Mouse (Mus musculus): ENCODE measurements around the gene Edn3. TPM values are rescaled to one million over a fixed set of nuclear protein-coding genes. Genes with fewer than 3 reads are reported as not detected.

Edn3 gene
- polyA plus RNA-seq, 1 experiment from 2014 or later: 13.0 TPM

- Histone ChIP-seq H3K9ac (ENCODE audit: low read length) (no peak overlapping the region), H3K4me1 (replicated peaks; ENCODE audit: control insufficient read depth, insufficient read depth) (no peaks in the 10 kb centered on the region), H3K4me2 (replicated peaks; ENCODE audit: low read depth) (no peak overlapping the region), H3K36me3 (ENCODE audit: control insufficient read depth, insufficient read depth, low read length) (no peaks in the 10 kb centered on the region), H3K9me3 (ENCODE audit: control insufficient read depth, low read length) (no peaks in the 10 kb centered on the region), H3K4me3 (ENCODE audit: low read depth, low read length) (no peak overlapping the region), H3K27ac (replicated peaks) (no peak overlapping the region), H3K27me3 (ENCODE audit: control insufficient read depth, insufficient read depth, low read length) (no peaks in the 10 kb centered on the region)
- no peak for TF ChIP-seq EP300 (optimal IDR thresholded peaks at IDR 0.05)
- no peak for TF ChIP-seq CTCF (IDR thresholded peaks at IDR 0.05; ENCODE audit: low read depth)
- no peak for DNase-seq (ENCODE audit: low spot score)
- 84% methylated on average over 3 of the region's 3 CpGs for WGBS
- ATAC-seq (ENCODE audit: low FRiP score, low TSS enrichment): no peak
Measured at GRCm38 (mm10) chr2:174820286-174820685, 59.9 kb downstream of the Edn3 start.

GRCm38 (mm10) chr2:174827829-174828228 lies 67.4 kb downstream of the Edn3 start:
- Histone ChIP-seq H3K36me3 (ENCODE audit: control insufficient read depth, insufficient read depth, low read length) (no peaks in the 10 kb centered on the region), H3K27ac (replicated peaks) (no peak overlapping the region), H3K4me1 (replicated peaks; ENCODE audit: control insufficient read depth, insufficient read depth) (no peaks in the 10 kb centered on the region), H3K4me2 (replicated peaks; ENCODE audit: low read depth) (no peak overlapping the region), H3K9ac (ENCODE audit: low read length) (no peak overlapping the region), H3K4me3 (ENCODE audit: low read depth, low read length) (no peak overlapping the region), H3K9me3 (ENCODE audit: control insufficient read depth, low read length) (no peaks in the 10 kb centered on the region), H3K27me3 (ENCODE audit: control insufficient read depth, insufficient read depth, low read length) (no peaks in the 10 kb centered on the region)
- DNase-seq (ENCODE audit: low spot score): no peak
- no peak for ATAC-seq (ENCODE audit: low FRiP score, low TSS enrichment)
- WGBS: 82% methylated on average over 4 of the region's 4 CpGs
- TF ChIP-seq EP300 (optimal IDR thresholded peaks at IDR 0.05) (no peak), CTCF (IDR thresholded peaks at IDR 0.05; ENCODE audit: low read depth) (no peak)

- no peak for ATAC-seq (ENCODE audit: low FRiP score, low TSS enrichment)
- H3K27ac ChIP-seq (replicated peaks): no peak overlapping the region
- 35% methylated on average over 5 of the region's 5 CpGs for WGBS
Measured at GRCm38 (mm10) chr2:174833608-174834007, 73.2 kb downstream of the Edn3 start.

More at GRCm38 (mm10) chr2:174833608-174834007, 73.2 kb downstream of the Edn3 start:
- no peak overlapping the region for H3K4me3 ChIP-seq (ENCODE audit: low read depth, low read length)
- TF ChIP-seq CTCF (IDR thresholded peaks at IDR 0.05; ENCODE audit: low read depth): no peak
- no peak for TF ChIP-seq EP300 (optimal IDR thresholded peaks at IDR 0.05)
- H3K9ac ChIP-seq (ENCODE audit: low read length): no peak overlapping the region
- no peak for DNase-seq (ENCODE audit: low spot score)
- H3K27me3 ChIP-seq (ENCODE audit: control insufficient read depth, insufficient read depth, low read length): no peaks in the 10 kb centered on the region
- H3K4me2 ChIP-seq (replicated peaks; ENCODE audit: low read depth): no peak overlapping the region
- H3K9me3 ChIP-seq (ENCODE audit: control insufficient read depth, low read length): no peaks in the 10 kb centered on the region
- no peaks in the 10 kb centered on the region for H3K36me3 ChIP-seq (ENCODE audit: control insufficient read depth, insufficient read depth, low read length)
- H3K4me1 ChIP-seq (replicated peaks; ENCODE audit: control insufficient read depth, insufficient read depth): no peaks in the 10 kb centered on the region

Other genes starting within 250 kb of the Edn3 start
- 0.01 TPM in 1 of 2 replicates, not detected in the other for gene Zfp831, start 117.1 kb upstream of the Edn3 start, polyA plus RNA-seq (2015; fragmentation: Nextera tagmentation; extraction: Ambion mirVana)
- gene Gm14444, start 249.6 kb downstream of the Edn3 start, polyA plus RNA-seq (2015; fragmentation: Nextera tagmentation; extraction: Ambion mirVana): not detected in 2 replicates

All from stomach, postnatal 0 days (tissue).